In the genomic region with DNA sequence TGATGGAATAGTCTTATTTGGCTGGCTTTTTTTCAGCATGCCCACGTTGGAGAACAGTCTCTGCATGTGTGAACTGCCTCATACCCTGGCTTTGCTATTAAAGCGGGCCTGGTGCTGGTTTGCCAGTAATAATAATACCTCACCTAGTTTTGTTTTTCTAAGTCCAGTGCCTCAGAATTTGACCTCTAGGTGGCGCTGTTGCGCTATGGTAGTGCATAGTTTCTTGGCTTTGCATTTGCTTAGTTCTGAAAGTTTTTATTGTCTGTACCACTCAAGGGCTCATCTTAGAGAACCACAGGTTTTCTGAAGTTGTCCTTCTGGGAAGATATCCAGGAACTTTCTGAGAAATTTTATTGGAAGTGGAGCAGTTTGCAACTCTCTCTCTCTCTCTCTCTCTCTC, we compare ENCODE assay signal across 7 mouse cellular contexts. TPM values are rescaled to one million over a fixed set of nuclear protein-coding genes. Genes with fewer than 3 reads are reported as not detected.
DNase-seq lines count a peak whose midpoint lies in the region; ATAC-seq and TF ChIP-seq lines count a peak whose summit lies in the region.

No protein-coding gene starts in this region.

- DNase-seq in CD4-positive, CD25-positive, alpha-beta regulatory T cell, adult 2 months (ENCODE audit: low read depth, low spot score) = peak; percentile 82
- peak; percentile 21 for DNase-seq in G1E (ENCODE audit: low spot score)
- peak; percentile 49 for DNase-seq in cerebellum, adult 8-10 months
- peak; percentile 82 to 86 for DNase-seq in frontal cortex, postnatal 36 days (ENCODE audit: low spot score in 2 of 2)
- DNase-seq in layer of hippocampus, adult 9-11 months = peak; percentile 55
- DNase-seq in spleen, postnatal 36 days (ENCODE audit: low spot score in 2 of 2) = peak; percentile 46 to 57

- no peaks in the 10 kb centered on the region for H3K9me3 ChIP-seq in G1E (replicated peaks)

- TF ChIP-seq CTCF in G1E (IDR thresholded peaks at IDR 0.05; ENCODE audit: low read depth, low read length) = peak; percentile 51; the same call in 1 of the 2 replicates

- peaks cover 12% of the 10 kb centered on the region for H3K27me3 ChIP-seq in G1E (ENCODE audit: insufficient read depth, low read length)

- H3K4me3 ChIP-seq in G1E (ENCODE audit: low read depth, low read length) = no peak overlapping the region

- H3K4me1 ChIP-seq in G1E (ENCODE audit: insufficient read depth, low read depth, low read length) = no peaks in the 10 kb centered on the region

- no peak for ATAC-seq in G1E (ENCODE audit: extremely low read depth, insufficient number of reproducible peaks, low FRiP score, poor library complexity, severe bottlenecking)
- ATAC-seq in megakaryocyte, adult 5-6 weeks (ENCODE audit: poor library complexity, severe bottlenecking) = peak; percentile 75

- H3K36me3 ChIP-seq in G1E (replicated peaks) = peaks cover 29% of the 10 kb centered on the region

RNA-seq across cellular contexts. Expression of a gene that starts 22.0 kb away (rescaled TPM):
- not detected in 2 replicates for total RNA-seq in G1E (2014; fragmentation: Nextera tagmentation)
- not detected in 2 replicates for total RNA-seq in G1E (2017)
- 0.20 TPM in 1 of 2 replicates, not detected in the other for polyA plus RNA-seq in G1E (2012)
- not detected in 2 replicates for total RNA-seq in megakaryocyte, adult 5-6 weeks (2015)
- not detected in 2 replicates for total RNA-seq in megakaryocyte, adult 5-6 weeks (2017)

RNA-seq across cellular contexts. Expression of a gene that starts 22.6 kb away (rescaled TPM):
- total RNA-seq in G1E (2014; fragmentation: Nextera tagmentation) (50.1 and 54.7 TPM in 2 replicates), G1E (2017) (113 and 141 TPM in 2 replicates)
- polyA plus RNA-seq in G1E (2012) = 24.2 and 34.2 TPM in 2 replicates
- 39.6 and 44.8 TPM in 2 replicates for total RNA-seq in megakaryocyte, adult 5-6 weeks (2015)
- total RNA-seq in megakaryocyte, adult 5-6 weeks (2017) = 47.6 and 55.2 TPM in 2 replicates

RNA-seq across cellular contexts. Expression of a gene that starts 35.2 kb away (rescaled TPM):
- total RNA-seq in G1E (2014; fragmentation: Nextera tagmentation) (24.6 and 28.1 TPM in 2 replicates), G1E (2017) (26.6 and 27.2 TPM in 2 replicates)
- polyA plus RNA-seq in G1E (2012) = 14.5 and 47.3 TPM in 2 replicates
- 24.5 and 29.8 TPM in 2 replicates for total RNA-seq in megakaryocyte, adult 5-6 weeks (2015)
- total RNA-seq in megakaryocyte, adult 5-6 weeks (2017) = 12.5 and 17.8 TPM in 2 replicates

Comparison
In these comparisons a context has a peak if more than half of its experiments do, and no peak if none do; other contexts are left out.
1. DNase-seq: peak in every context shown above with its lines; median percentile 84 in frontal cortex, postnatal 36 days; 82 in CD4-positive, CD25-positive, alpha-beta regulatory T cell, adult 2 months; 55 in layer of hippocampus, adult 9-11 months; 52 in spleen, postnatal 36 days; 49 in cerebellum, adult 8-10 months; 21 in G1E.